Mouse (Mus musculus) G1E (cell line): Measurements from ENCODE around the gene Map3k20. TPM values are rescaled to one million over a fixed set of nuclear protein-coding genes. Genes with fewer than 3 reads are reported as not detected.

ENCODE experiments used
- ATAC-seq: 2 replicates; pipeline ENCODE4 v1.8.0; 2016; ENCODE audit warnings: mild to moderate bottlenecking; ENCODE audit not compliant: insufficient number of reproducible peaks, poor library complexity, low FRiP score, severe bottlenecking; ENCODE audit errors: extremely low read depth
- DNase-seq: peaks from one replicate; pipeline ENCODE4 v3.0.0; 2012; ENCODE audit warnings: low spot score
- H3K27me3 ChIP-seq: 2 replicates; pipeline ENCODE4 v1.6.1; 2012; ENCODE audit warnings: mild to moderate bottlenecking, low read length, inconsistent platforms; ENCODE audit not compliant: insufficient read depth
- H3K36me3 ChIP-seq: replicated peaks from 2 replicates; pipeline ENCODE3; 2012; ENCODE audit warnings: mild to moderate bottlenecking, inconsistent platforms
- H3K4me1 ChIP-seq: 2 replicates; pipeline ENCODE4 v1.6.1; 2012; ENCODE audit warnings: low read depth, low read length, inconsistent platforms, mixed read lengths; ENCODE audit not compliant: insufficient read depth
- H3K4me3 ChIP-seq: 2 replicates; pipeline ENCODE4 v1.5.1; 2012; ENCODE audit warnings: low read depth, mild to moderate bottlenecking, inconsistent platforms, low read length, moderate library complexity, mixed read lengths
- H3K9me3 ChIP-seq: replicated peaks from 2 replicates; pipeline ENCODE4 v1.6.1; 2012; ENCODE audit warnings: inconsistent platforms
- CTCF ChIP-seq: IDR thresholded peaks from 2 replicates; pipeline ENCODE4 v1.5.1; 2012; ENCODE audit warnings: low read depth, low read length, inconsistent platforms, mixed read lengths
- GATA1 ChIP-seq: IDR thresholded peaks from 2 replicates; pipeline ENCODE4 v1.6.1; 2012; ENCODE audit warnings: borderline replicate concordance, low read length, inconsistent platforms, mixed read lengths
- GATA2 ChIP-seq: IDR thresholded peaks from 2 replicates; pipeline ENCODE4 v1.6.1; 2012; ENCODE audit warnings: low read depth, low read length, inconsistent platforms, borderline replicate concordance
- POLR2AphosphoS5 ChIP-seq: IDR thresholded peaks from 2 replicates; pipeline ENCODE4 v1.6.1; 2012; ENCODE audit warnings: low read depth, low read length, inconsistent platforms; ENCODE audit not compliant: insufficient replicate concordance
- TAL1 ChIP-seq: conservative IDR thresholded peaks from 2 replicates; pipeline ENCODE4 v1.6.1; 2012; ENCODE audit warnings: low read depth, low read length, inconsistent platforms, mixed read lengths
- polyA plus RNA-seq: library from polyadenylated mRNA; stranded (reverse); fragments of >175 nt; gene quantifications from 2 replicates; pipeline ENCODE4 v1.2.3, GENCODE M21; 2012
- total RNA-seq, 2 experiments: library from RNA; stranded (forward) in 1 of 2; stranded (reverse) in 1 of 2; fragments of 200-1000 nt in 1 of 2; fragments of >200 nt in 1 of 2; fragmentation: Nextera tagmentation in 1 of 2; gene quantifications; 2 replicates each; pipeline ENCODE4 v1.2.3; 2014 to 2017

The Map3k20 gene
- total and polyA plus RNA-seq, 3 experiments: 2.3 to 60.5 (median 23.2) TPM

DNA sequence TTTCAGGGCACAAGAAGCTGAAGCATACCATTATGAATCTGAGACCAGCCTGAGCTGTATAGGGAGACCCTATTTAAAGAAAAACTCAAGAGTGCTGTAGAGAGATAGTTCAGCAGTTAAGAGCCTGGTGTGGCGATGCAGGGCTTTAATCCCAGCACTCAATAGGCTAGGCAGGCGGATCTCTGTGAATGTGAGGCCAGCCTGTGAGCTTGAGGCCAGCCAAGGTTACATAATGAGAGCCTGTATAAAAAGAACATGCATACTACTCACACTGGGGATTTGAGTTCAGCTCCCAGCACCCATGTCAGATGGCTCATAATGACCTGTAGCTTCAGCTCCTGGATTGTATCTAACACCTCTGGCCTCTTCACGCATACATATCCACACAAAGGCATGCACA is 76.1 kb downstream of the Map3k20 start:
- no peak for DNase-seq
- no peak for ATAC-seq
- Histone ChIP-seq H3K27me3 (no peaks in the 10 kb centered on the region), H3K36me3 (peaks cover 39% of the 10 kb centered on the region), H3K9me3 (no peaks in the 10 kb centered on the region), H3K4me1 (no peaks in the 10 kb centered on the region), H3K4me3 (no peak overlapping the region)
- no peak for TF ChIP-seq CTCF

DNA sequence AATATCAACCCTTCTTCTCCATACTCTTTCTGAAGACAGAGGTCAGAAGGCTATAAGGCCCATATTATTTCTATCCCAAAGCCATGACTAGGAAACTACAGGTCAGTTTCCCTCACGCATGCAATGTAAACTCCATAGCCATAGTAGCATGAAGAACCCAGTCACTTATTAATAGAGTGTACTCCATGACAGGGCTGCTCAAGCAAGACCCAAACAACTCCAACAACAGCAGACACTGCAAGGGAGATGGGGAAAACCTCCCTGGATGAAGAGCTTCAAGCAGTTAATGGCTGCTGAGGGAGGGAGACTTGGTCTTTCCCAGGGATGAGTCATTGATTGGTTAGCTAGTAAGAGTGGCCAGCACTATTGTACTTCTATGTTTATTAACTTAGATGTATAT is 78.0 kb downstream of the Map3k20 start:
- ATAC-seq (no peak), DNase-seq (no peak)
- no peaks in the 10 kb centered on the region for H3K27me3 ChIP-seq
- no peaks in the 10 kb centered on the region for H3K9me3 ChIP-seq
- H3K36me3 ChIP-seq: peaks cover 34% of the 10 kb centered on the region
- H3K4me3 ChIP-seq: no peak overlapping the region
- TF ChIP-seq TAL1: no peak
- no peak for TF ChIP-seq GATA1
- H3K4me1 ChIP-seq: no peaks in the 10 kb centered on the region

DNA sequence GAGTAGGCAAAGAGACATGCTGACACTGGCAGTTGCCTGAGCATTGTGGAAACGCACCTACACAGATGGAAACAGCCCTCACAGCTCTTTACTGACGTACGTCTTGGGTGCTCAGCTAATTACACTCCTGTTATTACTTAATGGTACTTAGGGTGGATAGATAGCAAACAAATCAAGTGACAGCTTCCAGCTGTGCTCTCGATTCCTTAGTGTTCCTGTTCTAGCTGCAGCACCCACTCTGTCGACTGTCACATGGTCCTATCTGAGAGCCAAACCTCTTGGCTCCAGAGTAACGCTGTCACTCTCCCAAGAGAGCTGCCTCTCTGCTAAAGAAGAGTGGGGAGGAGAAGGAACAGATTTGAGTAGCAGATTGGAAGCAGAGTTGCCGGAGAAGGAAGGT is 80.5 kb downstream of the Map3k20 start:
- no peak for ATAC-seq
- no peak for TF ChIP-seq TAL1
- TF ChIP-seq GATA2: no peak
- TF ChIP-seq GATA1: no peak
- no peak for TF ChIP-seq POLR2AphosphoS5
- TF ChIP-seq CTCF: no peak
- Histone ChIP-seq H3K9me3 (no peaks in the 10 kb centered on the region), H3K4me3 (no peak overlapping the region), H3K36me3 (peaks cover 48% of the 10 kb centered on the region), H3K4me1 (no peaks in the 10 kb centered on the region), H3K27me3 (no peaks in the 10 kb centered on the region)
- no peak for DNase-seq

DNA sequence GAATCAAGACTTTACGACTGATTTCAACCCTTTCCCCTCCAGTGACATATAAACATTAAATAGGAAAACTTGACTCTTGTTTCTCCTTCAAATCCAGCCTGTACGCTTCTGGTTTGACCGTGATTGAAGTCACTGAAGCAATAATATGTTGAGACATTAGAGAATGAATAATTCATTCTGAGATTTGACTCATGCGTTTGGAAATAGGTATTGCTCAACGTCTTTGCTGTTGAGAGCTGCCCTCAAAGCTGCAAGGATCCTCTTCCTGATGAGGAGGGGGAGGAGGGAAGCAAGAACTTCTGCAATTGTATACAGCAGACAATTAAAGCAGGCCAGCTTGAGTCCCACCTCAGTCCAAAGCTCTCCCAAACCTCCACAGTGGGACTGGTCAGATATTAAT is 81.1 kb downstream of the Map3k20 start:
- no peak for TF ChIP-seq POLR2AphosphoS5
- no peak for TF ChIP-seq TAL1
- TF ChIP-seq GATA1: no peak
- no peak for TF ChIP-seq GATA2
- no peak for TF ChIP-seq CTCF
- H3K4me1 ChIP-seq: no peaks in the 10 kb centered on the region
- H3K9me3 ChIP-seq: no peaks in the 10 kb centered on the region
- ATAC-seq (no peak), DNase-seq (no peak)
- H3K27me3 ChIP-seq: no peaks in the 10 kb centered on the region
- H3K4me3 ChIP-seq: no peak overlapping the region
- H3K36me3 ChIP-seq: peaks cover 52% of the 10 kb centered on the region

DNA sequence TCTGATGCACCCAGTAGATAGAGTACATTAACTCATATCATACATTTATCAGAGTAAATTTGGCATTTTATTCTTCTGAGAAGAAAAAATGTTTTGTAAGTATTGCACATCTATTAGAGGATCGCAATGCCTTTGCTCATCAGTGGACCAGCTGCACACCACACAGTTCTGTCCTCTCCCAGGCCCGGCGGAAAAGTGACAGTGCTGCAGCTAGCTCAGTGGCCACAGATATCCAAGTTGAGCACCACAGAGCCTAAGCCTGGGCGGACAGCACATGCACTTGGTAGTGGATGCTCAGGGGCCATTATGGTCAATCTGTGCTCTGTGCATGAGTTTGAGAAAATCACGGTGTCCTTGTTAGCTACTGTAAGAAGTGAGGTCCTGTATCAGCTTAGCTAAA is 82.4 kb downstream of the Map3k20 start:
- Histone ChIP-seq H3K4me1 (no peaks in the 10 kb centered on the region), H3K4me3 (no peak overlapping the region), H3K36me3 (peaks cover 64% of the 10 kb centered on the region), H3K27me3 (no peaks in the 10 kb centered on the region), H3K9me3 (no peaks in the 10 kb centered on the region)
- TF ChIP-seq GATA1 (no peak), GATA2 (no peak), POLR2AphosphoS5 (no peak), CTCF (no peak), TAL1 (no peak)
- DNase-seq (no peak), ATAC-seq (no peak)

DNA sequence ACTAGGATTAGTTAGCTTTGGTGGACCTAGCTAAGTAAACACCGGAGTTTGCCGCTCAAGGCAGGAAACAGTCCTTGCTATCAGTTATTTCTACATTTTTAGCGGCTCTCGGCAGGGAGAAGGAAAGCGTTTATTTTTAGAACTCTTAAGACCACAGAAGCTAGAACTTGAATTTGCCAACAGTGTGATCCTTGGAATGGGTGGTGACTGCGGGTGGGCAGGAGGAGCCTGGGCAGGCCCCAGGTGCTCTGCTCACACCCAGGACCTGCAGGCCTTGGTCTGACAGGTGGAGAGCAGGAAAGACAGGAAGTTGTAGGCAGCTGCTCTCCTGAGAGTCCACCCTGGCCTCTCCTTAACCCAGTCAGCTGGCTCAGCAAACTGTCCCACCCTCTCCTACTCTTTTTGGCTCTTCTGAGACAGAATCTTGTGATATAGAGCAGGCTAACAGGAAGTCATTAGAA is 83.7 kb downstream of the Map3k20 start:
- Histone ChIP-seq H3K9me3 (no peaks in the 10 kb centered on the region), H3K27me3 (no peaks in the 10 kb centered on the region), H3K4me1 (no peaks in the 10 kb centered on the region), H3K4me3 (no peak overlapping the region), H3K36me3 (peaks cover 73% of the 10 kb centered on the region)
- TF ChIP-seq CTCF (no peak), POLR2AphosphoS5 (no peak), GATA2 (no peak), GATA1 (no peak), TAL1 (no peak)
- ATAC-seq (no peak), DNase-seq (no peak)

DNA sequence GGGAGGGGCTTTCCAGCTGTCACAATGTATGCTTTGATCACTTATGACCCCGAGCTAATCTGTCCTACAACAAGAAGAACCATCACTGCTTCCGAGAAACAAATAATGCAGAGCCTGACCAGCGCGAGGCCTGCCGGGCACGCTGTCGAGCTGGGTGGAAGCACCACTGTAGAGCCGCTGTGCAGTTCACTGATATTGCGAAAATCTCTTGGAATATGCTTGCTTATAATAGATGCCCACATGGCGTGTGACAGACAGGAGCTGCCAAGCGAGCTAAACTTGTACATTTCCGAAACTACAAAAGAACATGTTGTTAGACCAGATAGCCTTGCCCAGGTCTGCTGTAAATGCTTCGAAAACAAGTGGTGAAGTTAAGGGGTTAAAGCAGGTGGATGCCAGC is 86.7 kb downstream of the Map3k20 start:
- Histone ChIP-seq H3K4me3 (no peak overlapping the region), H3K36me3 (peaks cover 82% of the 10 kb centered on the region), H3K4me1 (no peaks in the 10 kb centered on the region), H3K9me3 (no peaks in the 10 kb centered on the region), H3K27me3 (no peaks in the 10 kb centered on the region)
- TF ChIP-seq GATA1 (no peak), POLR2AphosphoS5 (no peak), CTCF (no peak), GATA2 (no peak), TAL1 (no peak)
- DNase-seq (no peak), ATAC-seq (no peak)
